Mouse (Mus musculus): ENCODE measurements around the gene Scp2.
A peak's percentile ranks its signal among the peaks of the same experiment; 100 is the strongest.
"Not testable (repeated sequence)": the region's sequence is repeated elsewhere in the genome, so short reads cannot be mapped to it uniquely, and the experiment has no call there.

- peak; percentile 10; the same call in 1 of the 2 replicates for TF ChIP-seq CTCF (IDR thresholded peaks at IDR 0.05; ENCODE audit: low read depth)
- not testable (repeated sequence) for TF ChIP-seq EP300 (IDR thresholded peaks at IDR 0.05; ENCODE audit: low read depth)
Observed at GRCm38 (mm10) chr4:108079191-108079590, 65.6 kb downstream of the Scp2 start.

Data from heart, postnatal 0 days (tissue).